Mouse (Mus musculus) hindbrain, embryonic 14.5 days (tissue): ENCODE data around the gene Zfp324. TPM values are rescaled to one million over a fixed set of nuclear protein-coding genes. Genes with fewer than 3 reads are reported as not detected.

Experiments used
- ATAC-seq: fragments of 200-750 bp; cut with Nextera tagmentation; 2 replicates; pipeline ENCODE4 v1.8.0; 2017; ENCODE audit warnings: moderate number of reproducible peaks, mild to moderate bottlenecking, moderate TSS enrichment, moderate library complexity; ENCODE audit not compliant: low FRiP score
- DNase-seq: peaks from one replicate; pipeline ENCODE4 v3.0.0-alpha.2; 2015; ENCODE audit warnings: low spot score
- H3K27ac ChIP-seq: fragments of 300-500 bp; sonication (generic); 2 replicates; pipeline ENCODE4 v1.5.1; 2014; ENCODE audit warnings: mild to moderate bottlenecking, moderate library complexity
- H3K27me3 ChIP-seq: fragments of 300-500 bp; sonication (generic); 2 replicates; pipeline ENCODE4 v1.6.1; 2014; ENCODE audit warnings: mild to moderate bottlenecking, low read length, mixed read lengths; ENCODE audit not compliant: control insufficient read depth, insufficient read depth
- H3K36me3 ChIP-seq: fragments of 300-500 bp; sonication (generic); replicated peaks from 2 replicates; pipeline ENCODE4 v1.6.1; 2014; ENCODE audit not compliant: control insufficient read depth, insufficient read depth
- H3K4me1 ChIP-seq: fragments of 300-500 bp; sonication (generic); replicated peaks from 2 replicates; pipeline ENCODE4 v1.6.1; 2014; ENCODE audit warnings: antibody characterized with exemption, low read length, mixed read lengths; ENCODE audit not compliant: control insufficient read depth, insufficient read depth
- H3K4me2 ChIP-seq: fragments of 300-500 bp; sonication (generic); replicated peaks from 2 replicates; pipeline ENCODE4 v1.6.1; 2014; ENCODE audit warnings: mild to moderate bottlenecking, moderate library complexity
- H3K4me3 ChIP-seq: fragments of 300-500 bp; sonication (generic); replicated peaks from 2 replicates; pipeline ENCODE4 v1.5.1; 2014; ENCODE audit warnings: mild to moderate bottlenecking, low read length
- H3K9ac ChIP-seq: fragments of 300-500 bp; sonication (generic); 2 replicates; pipeline ENCODE4 v1.6.1; 2014
- H3K9me3 ChIP-seq: fragments of 300-500 bp; sonication (generic); 2 replicates; pipeline ENCODE4 v1.6.1; 2016; ENCODE audit warnings: low read length; ENCODE audit not compliant: control insufficient read depth
- WGBS: fragments of 180-500 bp; shearing (Covaris S2); extraction: QIAGEN DNeasy Blood & Tissue Kit; methylation state at CpG from one replicate; pipeline ENCODE4 v1.1.7; 2014; 5-methylcytosine and 5-hydroxymethylcytosine counted together
- polyA plus RNA-seq: library from polyadenylated mRNA; unstranded; fragments of >200 nt; fragmentation: Nextera tagmentation; extraction: Ambion mirVana; gene quantifications from 2 replicates; pipeline ENCODE4 v1.2.1, GENCODE M21; 2014

Zfp324 gene
- polyA plus RNA-seq, 1 experiment from 2014 or later = 12.2 TPM

DNA sequence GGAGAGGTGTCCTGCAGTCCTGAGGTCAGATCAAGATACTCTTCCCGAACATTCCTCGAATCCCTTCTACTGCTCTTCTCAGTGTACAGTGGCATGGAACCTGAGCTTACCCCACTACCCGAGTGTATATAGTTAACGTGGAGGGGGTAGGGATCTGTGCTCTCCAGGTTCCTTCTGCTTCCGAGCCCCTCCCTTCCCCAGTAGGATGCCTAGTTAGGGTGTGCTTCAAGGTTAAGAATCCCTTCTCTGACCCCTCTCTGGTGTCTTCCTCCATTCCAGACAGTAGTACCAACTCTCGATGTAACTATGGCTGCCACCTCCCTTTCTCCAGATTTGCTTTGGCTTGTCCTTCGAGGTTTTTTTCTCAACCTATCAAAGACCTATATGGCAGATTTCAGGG, 14.7 kb downstream of the Zfp324 start:
- Histone ChIP-seq H3K9me3 (no peaks in the 10 kb centered on the region), H3K9ac (no peak overlapping the region), H3K4me2 (no peak overlapping the region), H3K4me1 (peaks cover 14% of the 10 kb centered on the region), H3K27ac (no peak overlapping the region), H3K36me3 (0 out of 2 replicates have a peak, but pooled peaks cover 6% of the 10 kb centered on the region), H3K27me3 (no peaks in the 10 kb centered on the region), H3K4me3 (no peak overlapping the region)
- DNase-seq (no peak), ATAC-seq (no peak)
- WGBS = 94% methylated on average over 7 of the region's 7 CpGs

DNA sequence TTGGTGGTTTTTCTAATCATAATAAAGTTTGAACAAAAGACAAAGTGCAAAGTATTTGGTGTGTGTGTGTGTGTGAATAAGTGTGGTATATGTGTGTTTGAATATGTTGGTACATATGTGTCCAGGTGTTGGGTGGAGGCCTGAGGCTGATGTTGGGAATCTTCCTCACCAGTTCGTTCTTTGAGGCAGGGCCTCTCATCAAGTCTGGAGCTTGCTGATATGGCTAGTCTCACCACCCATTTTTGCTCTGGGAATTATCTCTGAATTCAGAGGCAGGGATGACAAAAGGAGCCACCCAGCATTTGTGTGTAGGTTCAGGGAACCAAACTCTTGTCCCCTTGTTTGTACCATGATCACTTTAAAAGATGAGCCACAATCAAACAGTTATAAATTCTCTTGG, 20.1 kb downstream of the Zfp324 start:
- ATAC-seq (no peak), DNase-seq (no peak)
- Histone ChIP-seq H3K4me2 (no peak overlapping the region), H3K9me3 (no peaks in the 10 kb centered on the region), H3K4me3 (no peak overlapping the region), H3K9ac (no peak overlapping the region), H3K27me3 (no peaks in the 10 kb centered on the region), H3K36me3 (0 out of 2 replicates have a peak, but pooled peaks cover 6% of the 10 kb centered on the region), H3K27ac (no peak overlapping the region), H3K4me1 (no peaks in the 10 kb centered on the region)
- WGBS = 94% methylated on average over 1 of the region's 1 CpGs

DNA sequence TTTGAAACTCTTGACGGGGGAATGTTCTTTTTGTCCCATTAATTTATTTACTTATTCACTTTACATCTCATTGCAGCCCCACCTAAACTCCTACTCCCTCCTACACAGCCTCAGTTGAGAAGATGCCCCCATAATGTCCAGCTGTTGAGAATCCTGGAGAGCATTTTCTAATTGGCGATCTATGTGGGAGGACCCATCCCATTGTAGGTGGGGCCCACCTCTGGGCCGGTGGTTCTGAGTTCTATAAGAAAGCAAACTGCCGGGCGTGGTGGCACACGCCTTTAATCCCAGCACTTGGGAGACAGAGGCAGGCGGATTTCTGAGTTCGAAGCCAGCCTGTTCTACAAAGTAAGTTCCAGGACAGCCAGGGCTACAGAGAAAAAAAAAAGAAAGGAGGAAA, 21.3 kb downstream of the Zfp324 start:
- Histone ChIP-seq H3K9ac (no peak overlapping the region), H3K27me3 (no peaks in the 10 kb centered on the region), H3K4me1 (no peaks in the 10 kb centered on the region), H3K4me3 (no peak overlapping the region), H3K9me3 (no peaks in the 10 kb centered on the region), H3K36me3 (0 out of 2 replicates have a peak, but pooled peaks cover 6% of the 10 kb centered on the region), H3K4me2 (no peak overlapping the region), H3K27ac (no peak overlapping the region)
- ATAC-seq (no peak), DNase-seq (no peak)
- WGBS = 88% methylated on average over 8 of the region's 8 CpGs

DNA sequence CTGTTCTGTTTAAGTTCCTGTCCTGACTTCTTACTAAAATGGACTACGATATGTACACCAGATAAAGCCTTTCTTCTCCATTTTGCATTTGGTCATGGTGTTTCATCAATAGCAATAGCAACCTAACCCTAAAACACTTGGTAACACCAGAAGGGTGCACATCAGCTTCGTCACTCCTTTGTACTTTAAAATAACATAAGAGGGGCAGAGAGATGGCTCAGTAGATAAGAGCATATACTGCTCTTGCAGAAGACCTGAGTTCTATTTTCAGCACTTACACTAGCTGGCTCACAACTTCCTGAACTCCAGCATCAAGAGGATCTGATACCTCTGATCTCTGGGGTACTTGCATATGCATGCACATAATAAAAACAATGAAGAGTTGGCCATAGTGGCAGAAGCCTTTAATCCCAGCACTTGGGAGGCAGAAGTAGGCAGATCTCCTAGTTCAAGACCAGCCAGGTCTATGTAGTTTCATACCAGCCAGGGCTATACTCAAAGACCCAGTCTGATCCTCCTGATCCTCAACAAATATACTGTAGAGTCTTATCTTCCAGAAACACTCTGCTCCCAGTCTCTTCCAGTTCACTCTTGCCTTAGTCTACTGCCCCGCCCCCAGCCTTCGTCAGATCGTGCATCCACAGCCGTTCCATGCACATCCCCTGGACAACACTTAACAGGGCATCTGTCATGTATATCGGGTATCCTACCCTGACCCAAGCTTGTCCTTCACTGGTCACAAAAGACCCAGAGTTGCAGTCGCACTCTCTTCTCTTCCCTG, 22.0 kb downstream of the Zfp324 start:
- Histone ChIP-seq H3K36me3 (0 out of 2 replicates have a peak, but pooled peaks cover 5% of the 10 kb centered on the region), H3K4me1 (no peaks in the 10 kb centered on the region), H3K9ac (no peak overlapping the region), H3K9me3 (no peaks in the 10 kb centered on the region), H3K4me3 (no peak overlapping the region), H3K27me3 (no peaks in the 10 kb centered on the region), H3K4me2 (no peak overlapping the region), H3K27ac (no peak overlapping the region)
- ATAC-seq (no peak), DNase-seq (no peak)
- WGBS = 86% methylated on average over 8 of the region's 8 CpGs

DNA sequence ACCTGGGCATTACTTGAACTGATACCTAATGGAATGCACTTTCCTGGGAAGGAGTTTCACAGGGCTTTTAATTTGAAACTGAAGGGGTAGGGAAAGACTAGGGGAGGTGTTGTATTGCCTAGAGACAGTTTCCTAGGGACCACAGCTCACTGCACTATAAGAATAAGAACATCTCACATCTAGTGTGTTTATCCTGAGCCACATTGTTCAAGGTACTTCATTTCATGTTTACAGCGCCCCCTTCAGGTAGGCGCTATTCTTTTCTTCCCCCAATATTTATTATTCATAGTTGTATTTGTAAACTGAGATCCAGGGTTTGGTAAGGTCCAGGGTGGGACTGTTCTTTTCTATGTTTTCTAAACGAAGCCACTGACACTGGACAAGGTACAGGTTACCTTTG, 26.6 kb downstream of the Zfp324 start:
- Histone ChIP-seq H3K27ac (no peak overlapping the region), H3K4me3 (no peak overlapping the region), H3K4me1 (no peaks in the 10 kb centered on the region), H3K9ac (no peak overlapping the region), H3K4me2 (no peak overlapping the region), H3K36me3 (no peaks in the 10 kb centered on the region), H3K9me3 (no peaks in the 10 kb centered on the region), H3K27me3 (no peaks in the 10 kb centered on the region)
- DNase-seq = no peak
- ATAC-seq = no peak
- 6% methylated on average over 3 of the region's 3 CpGs for WGBS

DNA sequence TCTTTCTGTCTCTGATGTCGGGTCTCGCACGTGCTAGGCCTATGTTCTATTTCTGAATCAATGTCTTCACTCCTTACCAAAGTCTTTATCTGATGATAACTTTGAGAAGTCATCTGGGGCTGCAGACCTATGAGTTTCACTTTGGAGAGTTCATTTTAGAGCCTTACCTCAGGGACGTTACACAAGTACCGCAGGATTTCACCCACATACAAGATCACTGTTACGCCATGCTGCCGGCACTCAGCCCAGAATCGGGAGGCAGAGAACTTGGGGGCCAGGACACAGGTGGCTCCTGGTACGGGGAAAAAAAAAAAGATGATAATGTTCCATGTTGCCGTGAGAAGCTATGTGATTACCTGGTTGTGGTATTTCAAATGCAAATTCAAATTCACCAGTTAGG, 27.5 kb downstream of the Zfp324 start:
- Histone ChIP-seq H3K27ac (no peak overlapping the region), H3K9me3 (no peaks in the 10 kb centered on the region), H3K27me3 (no peaks in the 10 kb centered on the region), H3K4me1 (no peaks in the 10 kb centered on the region), H3K36me3 (no peaks in the 10 kb centered on the region), H3K9ac (no peak overlapping the region), H3K4me2 (no peak overlapping the region), H3K4me3 (no peak overlapping the region)
- 89% methylated on average over 10 of the region's 10 CpGs for WGBS
- ATAC-seq (no peak), DNase-seq (no peak)

DNA sequence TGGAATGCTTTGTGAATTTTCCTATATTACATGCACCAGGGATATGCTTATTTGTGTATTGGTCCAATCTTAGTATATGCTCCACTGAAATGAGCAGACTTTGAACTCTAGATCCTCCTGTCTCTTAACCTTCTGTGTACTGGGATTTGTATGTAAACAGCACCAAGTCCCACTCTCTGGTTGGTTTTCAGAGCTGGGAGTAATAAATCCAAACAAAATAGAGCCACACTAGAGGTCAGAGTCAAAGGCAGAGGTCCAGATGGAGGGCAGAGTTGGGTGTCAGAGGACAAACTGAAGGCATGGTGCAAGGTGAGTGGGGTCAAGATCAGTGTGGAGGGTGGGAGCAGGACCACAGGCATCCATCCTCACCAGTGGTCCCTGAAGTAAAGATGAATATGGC, 30.2 kb downstream of the Zfp324 start:
- H3K9ac ChIP-seq = no peak overlapping the region
- no peak for ATAC-seq
- H3K27me3 ChIP-seq = no peaks in the 10 kb centered on the region
- H3K4me1 ChIP-seq = no peaks in the 10 kb centered on the region
- no peak overlapping the region for H3K27ac ChIP-seq
- no peak overlapping the region for H3K4me2 ChIP-seq
- no peak for DNase-seq
- no peak overlapping the region for H3K4me3 ChIP-seq
- H3K9me3 ChIP-seq = no peaks in the 10 kb centered on the region
- no peaks in the 10 kb centered on the region for H3K36me3 ChIP-seq

DNA sequence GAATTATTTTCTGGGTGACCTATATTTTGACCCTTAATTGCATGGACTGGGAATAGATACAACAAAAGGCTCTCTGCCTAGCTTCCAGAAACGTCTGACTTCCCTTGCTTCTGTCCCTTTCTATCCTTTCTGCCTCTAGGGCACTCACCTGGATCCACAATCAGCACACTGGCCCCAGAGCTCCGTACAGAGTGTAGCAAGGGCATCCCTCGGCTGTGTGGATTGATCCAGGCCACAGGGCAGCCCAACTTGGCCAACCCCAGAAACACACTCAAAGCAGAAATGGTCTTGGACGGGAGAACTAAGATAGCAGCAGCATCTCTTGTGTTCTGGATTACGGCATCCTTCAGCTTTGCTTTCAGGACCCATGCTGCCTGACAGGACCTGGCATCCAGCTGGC, 31.6 kb downstream of the Zfp324 start:
- H3K9ac ChIP-seq = no peak overlapping the region
- H3K27me3 ChIP-seq = no peaks in the 10 kb centered on the region
- H3K4me2 ChIP-seq = no peak overlapping the region
- WGBS = 60% methylated on average over 5 of the region's 5 CpGs
- no peaks in the 10 kb centered on the region for H3K36me3 ChIP-seq
- no peak overlapping the region for H3K4me3 ChIP-seq
- no peak overlapping the region for H3K27ac ChIP-seq
- ATAC-seq = no peak
- H3K4me1 ChIP-seq = no peaks in the 10 kb centered on the region
- no peak for DNase-seq
- no peaks in the 10 kb centered on the region for H3K9me3 ChIP-seq

DNA sequence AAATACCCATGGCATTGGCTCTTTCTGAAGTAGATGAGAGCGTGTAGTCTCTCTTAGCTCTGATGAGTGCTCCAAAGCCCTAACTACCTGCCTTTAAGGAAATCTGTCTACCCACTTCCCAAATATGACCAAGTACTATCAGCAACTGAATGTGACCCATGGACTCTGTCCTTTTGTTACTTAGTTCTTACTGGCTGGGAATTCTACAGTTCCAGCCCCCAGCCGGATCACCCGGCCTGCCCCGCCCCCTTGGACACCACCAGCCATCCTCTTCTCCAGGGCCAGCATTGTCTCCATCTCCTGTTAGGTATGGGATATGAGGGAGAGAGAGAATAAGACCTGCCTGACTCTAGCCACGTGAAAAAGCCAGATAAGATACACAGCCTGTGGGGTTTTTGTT, 32.4 kb downstream of the Zfp324 start, which contains the start of gene Slc27a5:
Slc27a5 (minus strand) TSS at position 140 of the 400 bp plus-strand sequence.
- ATAC-seq (no peak), DNase-seq (no peak)
- H3K9me3 ChIP-seq = no peaks in the 10 kb centered on the region
- no peaks in the 10 kb centered on the region for H3K4me1 ChIP-seq
- H3K9ac ChIP-seq = no peak within 1 kb of the TSS
- H3K27me3 ChIP-seq = no peaks in the 10 kb centered on the region
- H3K4me3 ChIP-seq = no peak within 1 kb of the TSS
- H3K36me3 ChIP-seq = no peaks in the 10 kb centered on the region
- no peak within 1 kb of the TSS for H3K27ac ChIP-seq
- no peak within 1 kb of the TSS for H3K4me2 ChIP-seq
- whole genome bisulfite sequencing = 79% methylated on average over 5 of the region's 5 CpGs

DNA sequence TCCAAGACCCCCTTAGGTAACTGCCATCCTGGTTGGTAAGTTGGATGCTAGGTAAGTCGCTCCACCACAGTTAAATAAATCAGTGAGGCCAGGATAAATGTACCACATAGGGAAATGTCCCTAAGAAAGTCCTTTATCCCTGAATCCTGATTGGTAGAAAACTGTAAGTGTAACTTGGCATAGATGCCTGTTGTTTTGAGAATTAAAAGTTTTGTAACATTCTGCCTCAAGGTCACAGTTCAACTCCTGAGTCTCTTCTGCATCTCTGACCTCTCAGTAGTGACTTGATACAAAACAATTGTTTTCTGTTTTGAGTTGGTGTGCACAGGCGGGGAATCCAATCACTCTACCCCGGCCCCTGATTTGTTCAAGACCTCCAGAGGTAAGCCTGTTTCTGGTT, 33.2 kb downstream of the Zfp324 start, which contains the start of gene Trim28:
Trim28 (plus strand) TSS at position 264 of the 400 bp plus-strand sequence.
- ATAC-seq = no peak

More for the DNA sequence above, 33.2 kb downstream of the Zfp324 start, which contains the start of gene Trim28:
- H3K4me3 ChIP-seq = no peak within 1 kb of the TSS
- H3K27ac ChIP-seq = no peak within 1 kb of the TSS
- no peak within 1 kb of the TSS for H3K4me2 ChIP-seq
- no peaks in the 10 kb centered on the region for H3K4me1 ChIP-seq
- no peak within 1 kb of the TSS for H3K9ac ChIP-seq
- WGBS = 85% methylated on average over 3 of the region's 3 CpGs
- no peaks in the 10 kb centered on the region for H3K27me3 ChIP-seq
- DNase-seq = no peak
- H3K36me3 ChIP-seq = peaks cover 7% of the 10 kb centered on the region
- no peaks in the 10 kb centered on the region for H3K9me3 ChIP-seq
